Mouse (Mus musculus): ENCODE measurements at regions not wholly inside any gene's neighbourhood (a gene's known extent, or its start where the extent isn't known, plus 50 kb on each side); places are given as distances from the start of the nearest gene placed in this dataset.

GRCm38 (mm10) chr2:50569502-50570285, 273.1 kb upstream of the Mmadhc start:
- 70% methylated on average over 7 of the region's 7 CpGs for WGBS
- peaks cover 3% of the 10 kb centered on the region; the same call in 1 of the 2 replicates for H3K4me1 ChIP-seq
- no peaks in the 10 kb centered on the region for H3K36me3 ChIP-seq
- H3K27ac ChIP-seq, result no peak overlapping the region
- no peak overlapping the region for H3K9ac ChIP-seq
- ATAC-seq (ENCODE audit: insufficient read depth, low FRiP score, low read depth), result no peak
- H3K4me3 ChIP-seq (replicated peaks), result no peak overlapping the region
- H3K9me3 ChIP-seq, result no peaks in the 10 kb centered on the region
- H3K4me2 ChIP-seq, result no peak overlapping the region
- H3K27me3 ChIP-seq (replicated peaks), result no peaks in the 10 kb centered on the region

GRCm38 (mm10) chr2:50568777-50569501, 272.3 kb upstream of the Mmadhc start:
- 78% methylated on average over 8 of the region's 8 CpGs for WGBS
- H3K4me3 ChIP-seq (replicated peaks), result no peak overlapping the region
- H3K9me3 ChIP-seq, result no peaks in the 10 kb centered on the region
- no peak overlapping the region for H3K4me2 ChIP-seq
- H3K9ac ChIP-seq, result no peak overlapping the region
- no peak for ATAC-seq (ENCODE audit: insufficient read depth, low FRiP score, low read depth)
- H3K27ac ChIP-seq, result no peak overlapping the region
- no peaks in the 10 kb centered on the region for H3K36me3 ChIP-seq
- H3K27me3 ChIP-seq (replicated peaks), result no peaks in the 10 kb centered on the region
- peaks cover 3% of the 10 kb centered on the region; the same call in 1 of the 2 replicates for H3K4me1 ChIP-seq

- Histone ChIP-seq H3K4me3 (replicated peaks) (no peak overlapping the region), H3K27ac (no peak overlapping the region), H3K9me3 (no peaks in the 10 kb centered on the region), H3K27me3 (replicated peaks) (no peaks in the 10 kb centered on the region), H3K4me1 (no peaks in the 10 kb centered on the region), H3K4me2 (no peak overlapping the region), H3K36me3 (no peaks in the 10 kb centered on the region), H3K9ac (no peak overlapping the region)
- ATAC-seq (ENCODE audit: insufficient read depth, low FRiP score, low read depth), result no peak
- 25% methylated on average over 1 of the region's 1 CpGs for WGBS
Observed at GRCm38 (mm10) chr2:50567542-50567941, 270.9 kb upstream of the Mmadhc start.

GRCm38 (mm10) chr2:50554031-50554430, 257.4 kb upstream of the Mmadhc start:
- Histone ChIP-seq H3K4me2 (no peak overlapping the region), H3K9ac (no peak overlapping the region), H3K4me1 (no peaks in the 10 kb centered on the region), H3K27ac (no peak overlapping the region), H3K4me3 (replicated peaks) (no peak overlapping the region), H3K36me3 (no peaks in the 10 kb centered on the region), H3K9me3 (no peaks in the 10 kb centered on the region), H3K27me3 (replicated peaks) (no peaks in the 10 kb centered on the region)
- no peak for ATAC-seq (ENCODE audit: insufficient read depth, low FRiP score, low read depth)

- no peak overlapping the region for H3K4me3 ChIP-seq (replicated peaks)
- no peak overlapping the region for H3K27ac ChIP-seq
- ATAC-seq (ENCODE audit: insufficient read depth, low FRiP score, low read depth), result no peak
- H3K9ac ChIP-seq, result no peak overlapping the region
- H3K27me3 ChIP-seq (replicated peaks), result no peaks in the 10 kb centered on the region
- no peak overlapping the region for H3K4me2 ChIP-seq
- no peaks in the 10 kb centered on the region for H3K36me3 ChIP-seq
- WGBS, result 78% methylated on average over 2 of the region's 2 CpGs
- H3K4me1 ChIP-seq, result no peaks in the 10 kb centered on the region
- H3K9me3 ChIP-seq, result no peaks in the 10 kb centered on the region
Observed at GRCm38 (mm10) chr2:50552437-50552836, 255.8 kb upstream of the Mmadhc start.

GRCm38 (mm10) chr2:50549871-50550270, 253.3 kb upstream of the Mmadhc start:
- Histone ChIP-seq H3K27me3 (replicated peaks) (no peaks in the 10 kb centered on the region), H3K4me1 (no peaks in the 10 kb centered on the region), H3K4me3 (replicated peaks) (no peak overlapping the region), H3K27ac (no peak overlapping the region), H3K9ac (no peak overlapping the region), H3K4me2 (no peak overlapping the region), H3K36me3 (no peaks in the 10 kb centered on the region), H3K9me3 (no peaks in the 10 kb centered on the region)
- no peak for ATAC-seq (ENCODE audit: insufficient read depth, low FRiP score, low read depth)
- WGBS, result 76% methylated on average over 8 of the region's 8 CpGs

GRCm38 (mm10) chr2:50539741-50540441, 243.3 kb upstream of the Mmadhc start:
- H3K4me3 ChIP-seq (replicated peaks), result no peak overlapping the region
- H3K4me2 ChIP-seq, result no peak overlapping the region
- H3K27me3 ChIP-seq (replicated peaks), result no peaks in the 10 kb centered on the region
- 73% methylated on average over 2 of the region's 2 CpGs for WGBS
- H3K4me1 ChIP-seq, result no peaks in the 10 kb centered on the region
- H3K9me3 ChIP-seq, result no peaks in the 10 kb centered on the region
- no peaks in the 10 kb centered on the region for H3K36me3 ChIP-seq
- no peak overlapping the region for H3K9ac ChIP-seq
- no peak for ATAC-seq (ENCODE audit: insufficient read depth, low FRiP score, low read depth)
- no peak overlapping the region for H3K27ac ChIP-seq

- Histone ChIP-seq H3K27ac (no peak overlapping the region), H3K27me3 (replicated peaks) (no peaks in the 10 kb centered on the region), H3K36me3 (no peaks in the 10 kb centered on the region), H3K9ac (no peak overlapping the region), H3K4me2 (no peak overlapping the region), H3K9me3 (no peaks in the 10 kb centered on the region), H3K4me3 (replicated peaks) (no peak overlapping the region), H3K4me1 (no peaks in the 10 kb centered on the region)
- ATAC-seq (ENCODE audit: insufficient read depth, low FRiP score, low read depth), result no peak
- WGBS, result 60% methylated on average over 5 of the region's 5 CpGs
Observed at GRCm38 (mm10) chr2:50538068-50538467, 241.5 kb upstream of the Mmadhc start.

- ATAC-seq (ENCODE audit: insufficient read depth, low FRiP score, low read depth), result no peak
- no peak overlapping the region for H3K4me3 ChIP-seq (replicated peaks)
- no peaks in the 10 kb centered on the region for H3K27me3 ChIP-seq (replicated peaks)
- H3K4me2 ChIP-seq, result no peak overlapping the region
- WGBS, result 80% methylated on average over 4 of the region's 4 CpGs
- no peaks in the 10 kb centered on the region for H3K4me1 ChIP-seq
- H3K36me3 ChIP-seq, result no peaks in the 10 kb centered on the region
- no peak overlapping the region for H3K9ac ChIP-seq
- no peak overlapping the region for H3K27ac ChIP-seq
- no peaks in the 10 kb centered on the region for H3K9me3 ChIP-seq
Observed at GRCm38 (mm10) chr2:50535085-50535878, 238.7 kb upstream of the Mmadhc start.

- H3K4me1 ChIP-seq, result no peaks in the 10 kb centered on the region
- H3K4me3 ChIP-seq (replicated peaks), result no peak overlapping the region
- no peaks in the 10 kb centered on the region for H3K27me3 ChIP-seq (replicated peaks)
- no peaks in the 10 kb centered on the region for H3K36me3 ChIP-seq
- no peak overlapping the region for H3K27ac ChIP-seq
- 84% methylated on average over 2 of the region's 2 CpGs for WGBS
- no peak overlapping the region for H3K9ac ChIP-seq
- H3K9me3 ChIP-seq, result no peaks in the 10 kb centered on the region
- H3K4me2 ChIP-seq, result no peak overlapping the region
- no peak for ATAC-seq (ENCODE audit: insufficient read depth, low FRiP score, low read depth)
Observed at GRCm38 (mm10) chr2:50533702-50534101, 237.1 kb upstream of the Mmadhc start.

GRCm38 (mm10) chr2:50527425-50527824, 230.8 kb upstream of the Mmadhc start:
- no peak for ATAC-seq (ENCODE audit: insufficient read depth, low FRiP score, low read depth)
- Histone ChIP-seq H3K9me3 (no peaks in the 10 kb centered on the region), H3K4me3 (replicated peaks) (no peak overlapping the region), H3K27ac (no peak overlapping the region), H3K27me3 (replicated peaks) (no peaks in the 10 kb centered on the region), H3K36me3 (no peaks in the 10 kb centered on the region), H3K4me2 (no peak overlapping the region), H3K4me1 (no peaks in the 10 kb centered on the region), H3K9ac (no peak overlapping the region)
